Mouse (Mus musculus) bone marrow, adult 2 months (tissue): Measurements from ENCODE around the gene Epb41l2.

Source experiments
- CTCF ChIP-seq: fragments of 200-500 bp; IDR thresholded peaks from 2 replicates; pipeline ENCODE4 v1.5.1; 2011; ENCODE audit warnings: low read length, control low read depth; ENCODE audit not compliant: control insufficient read depth, insufficient read depth
- POLR2A ChIP-seq: fragments of 200-500 bp; IDR thresholded peaks from 2 replicates; pipeline ENCODE4 v1.6.1; 2011; ENCODE audit warnings: low read depth, mild to moderate bottlenecking, control low read depth, low read length, borderline replicate concordance; ENCODE audit not compliant: control insufficient read depth

DNA sequence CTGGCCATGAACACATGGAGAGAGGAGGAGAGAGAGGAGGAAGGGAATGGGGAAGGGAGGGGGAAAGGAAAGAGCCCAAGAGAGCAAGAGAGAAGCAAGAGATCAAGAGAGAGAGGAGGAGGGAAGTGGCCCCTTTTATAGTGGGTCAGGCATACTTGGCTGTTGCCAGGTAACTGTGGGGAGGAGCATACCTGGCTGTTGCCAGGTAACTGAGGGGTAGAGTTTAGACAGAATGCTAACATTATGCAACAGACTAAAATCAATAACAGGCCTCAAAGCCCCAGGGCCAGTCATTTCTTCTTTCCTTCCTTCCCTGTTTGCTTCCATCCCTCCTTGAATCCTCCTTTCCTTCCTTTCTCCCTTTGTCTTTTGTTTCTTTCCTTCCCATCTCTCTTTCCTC is 41.9 kb upstream of the Epb41l2 start:
- TF ChIP-seq POLR2A = no peak
- TF ChIP-seq CTCF = no peak
